Mouse (Mus musculus): ENCODE data around the gene Supt16. TPM values are rescaled to one million over a fixed set of nuclear protein-coding genes. Genes with fewer than 3 reads are reported as not detected.

The Supt16 gene
- total RNA-seq (2021) = 10 to 100 TPM; 11.7 to 11.9 TPM
- long read RNA-seq, experiment 1, partial matches to known transcripts = 0 of 2 reads
- long read RNA-seq, experiment 1, other reads (novel, unspliced or antisense) = 2 of 2 reads
- long read RNA-seq, experiment 2, partial matches to known transcripts = 1 of 1 reads
- long read RNA-seq, experiment 2, other reads (novel, unspliced or antisense) = 0 of 1 reads

DNA sequence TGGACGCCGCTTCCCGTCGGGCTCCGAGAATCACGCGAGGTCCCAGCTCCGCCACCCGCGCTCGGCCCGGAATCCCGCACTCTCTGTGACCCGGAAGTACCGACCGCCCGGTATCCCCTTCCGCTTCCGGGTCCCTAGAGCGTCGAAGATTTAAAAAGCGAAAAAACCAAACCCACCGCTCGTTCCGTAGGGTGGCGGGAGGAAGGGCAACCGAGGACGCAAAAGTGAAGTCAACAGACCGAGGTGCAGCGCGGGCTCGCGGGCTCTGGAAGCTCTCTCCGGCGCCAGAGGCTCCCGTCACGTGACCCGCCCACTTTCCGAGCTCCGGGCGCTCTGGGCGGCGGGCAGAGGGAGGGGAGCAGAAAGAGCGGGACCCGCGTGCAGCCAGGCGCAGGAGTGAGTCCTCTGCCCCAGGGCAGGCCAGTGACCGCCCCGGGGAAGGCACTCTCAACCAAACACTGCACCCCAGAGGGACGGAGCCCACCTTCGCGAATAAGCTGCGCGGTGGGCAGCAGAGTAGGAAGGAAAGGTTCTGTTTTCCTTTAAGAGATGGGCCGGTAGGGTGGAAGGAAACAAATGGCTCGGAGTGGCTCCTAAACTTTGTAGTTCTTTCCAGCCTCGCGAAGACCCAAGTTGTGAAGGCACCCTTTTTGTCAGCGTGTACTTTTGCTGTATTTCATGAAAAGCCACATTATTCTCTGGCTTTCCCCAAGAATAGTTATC lies at the start of gene Supt16:
Gene Supt16, minus strand, starts transcription at position 261 of the 723 bp plus-strand sequence.
- DNase-seq = peak; percentile 73

DNA sequence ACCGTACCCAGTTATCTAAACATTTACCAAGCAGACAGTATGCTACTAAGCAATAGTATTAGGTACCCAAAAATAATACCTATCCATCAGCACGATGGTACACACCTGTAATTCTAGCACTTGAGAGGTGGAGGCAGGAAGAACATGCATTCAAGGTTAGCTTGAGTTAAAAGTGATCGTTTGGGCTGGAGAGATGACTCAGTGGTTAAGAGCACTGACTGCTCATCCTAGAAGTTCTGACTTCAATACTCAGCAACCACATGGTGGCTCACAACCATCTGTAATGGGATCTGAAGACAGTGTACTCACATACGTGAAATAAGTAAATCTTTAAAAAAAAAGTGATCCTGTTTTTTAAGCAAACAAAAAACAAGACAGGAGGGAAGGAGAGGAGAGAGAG lies 48.9 kb upstream of the Supt16 start:
- DNase-seq = no peak

DNA sequence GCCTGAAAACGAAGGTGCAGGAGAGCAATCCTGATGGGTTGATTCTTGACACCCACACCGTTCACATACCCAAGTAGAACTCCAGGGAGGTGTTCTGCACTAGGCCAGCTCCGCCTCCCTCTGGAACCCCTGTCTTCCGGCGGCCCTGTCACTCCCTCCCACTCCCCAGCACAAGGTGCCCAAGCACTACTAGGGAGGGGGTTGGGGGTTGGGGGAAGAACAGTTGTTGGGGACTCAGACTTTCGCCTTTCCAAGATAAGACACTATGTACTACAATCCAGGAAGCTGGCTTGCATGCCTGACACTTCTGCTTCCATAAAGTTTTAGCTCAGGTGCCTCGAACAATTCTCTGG lies 47.5 kb upstream of the Supt16 start:
- DNase-seq = no peak

DNA sequence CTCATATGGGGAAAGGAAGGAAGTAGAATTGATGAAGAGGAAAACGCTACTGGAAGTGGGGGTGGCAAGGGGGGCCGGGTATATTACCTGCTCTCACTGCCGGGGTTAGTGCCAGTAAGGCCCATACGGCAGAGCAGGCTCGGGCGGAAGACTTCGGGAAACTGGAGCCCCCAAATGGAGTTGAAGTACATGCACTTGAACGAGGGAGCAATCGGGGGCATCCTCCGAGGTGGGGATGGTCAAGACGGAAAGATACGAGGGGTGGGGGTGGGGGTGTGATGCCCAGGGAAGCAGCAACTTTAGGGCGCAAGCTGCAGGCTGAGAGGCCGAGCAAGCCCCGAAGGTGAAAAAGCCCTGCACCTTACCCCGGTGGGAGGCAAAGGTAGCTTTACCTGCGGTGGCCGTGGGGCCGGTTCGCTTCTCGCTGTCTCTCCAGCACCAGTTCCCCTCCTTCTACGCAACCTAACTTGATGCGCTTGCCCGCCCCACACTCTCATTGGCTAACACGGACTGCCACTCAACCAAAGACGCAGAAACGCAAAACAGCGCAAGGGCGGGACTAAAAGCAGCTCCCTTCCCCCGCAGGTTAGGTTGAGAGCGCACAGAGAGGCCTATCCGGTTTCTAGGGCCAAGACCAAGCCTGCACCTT lies 46.9 kb upstream of the Supt16 start:
- DNase-seq = peak; percentile 98

GRCm38 (mm10) chr14:52236216-52236615 lies 39.0 kb upstream of the Supt16 start:
- DNase-seq = no peak

- peak; percentile 37 for DNase-seq
These were observed 37.9 kb upstream of the Supt16 start for GRCm38 (mm10) chr14:52235165-52235564.

- no peak for DNase-seq
These were observed 35.0 kb upstream of the Supt16 start for GRCm38 (mm10) chr14:52232249-52232648.

GRCm38 (mm10) chr14:52225972-52226371 lies 28.8 kb upstream of the Supt16 start:
- no peak for DNase-seq

DNA sequence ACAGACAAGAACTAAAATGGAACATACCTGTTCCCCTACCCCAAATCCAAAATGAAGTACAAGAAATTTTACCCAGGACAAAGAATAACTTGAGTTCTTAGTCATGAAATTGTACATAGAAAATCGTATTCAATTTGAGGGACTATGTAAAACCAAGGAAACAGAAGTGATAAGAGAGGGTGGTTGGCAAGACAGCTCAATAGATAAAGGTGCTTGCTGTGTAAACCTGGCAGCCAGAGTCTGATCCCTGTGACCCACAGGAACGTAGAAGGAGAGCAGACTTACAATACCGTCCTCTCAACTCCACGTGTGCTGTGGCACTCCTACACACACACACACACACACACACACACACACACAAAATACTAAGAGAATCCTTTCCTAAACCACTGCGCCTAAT lies 20.0 kb upstream of the Supt16 start:
- no peak for DNase-seq

DNA sequence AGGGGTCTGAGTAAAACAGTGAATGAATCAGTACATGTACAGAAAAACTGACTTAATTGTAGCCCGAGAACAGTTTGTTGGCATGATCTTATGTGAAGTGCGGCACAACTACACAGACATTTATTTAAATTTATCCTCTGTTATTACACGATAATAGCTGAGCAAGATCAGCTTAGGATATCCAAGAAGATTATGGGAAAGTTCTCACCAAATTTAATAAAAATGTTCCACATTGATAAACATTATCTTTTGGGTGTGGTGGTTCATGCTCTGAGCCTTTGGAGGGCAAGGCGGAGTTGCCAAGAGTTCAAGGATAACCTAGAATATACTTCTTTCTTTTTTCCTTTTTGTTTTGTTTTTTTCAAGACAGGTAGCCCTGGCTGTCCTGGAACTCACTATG lies 2.2 kb upstream of the Supt16 start:
- no peak for DNase-seq

- no peak for DNase-seq
These were observed 925 bp upstream of the Supt16 start for GRCm38 (mm10) chr14:52198141-52198540.

- no peak for DNase-seq
These were observed 723 bp downstream of the Supt16 start for GRCm38 (mm10) chr14:52196230-52197155.

GRCm38 (mm10) chr14:52195691-52196090 lies 1.5 kb downstream of the Supt16 start:
- DNase-seq = no peak

DNA sequence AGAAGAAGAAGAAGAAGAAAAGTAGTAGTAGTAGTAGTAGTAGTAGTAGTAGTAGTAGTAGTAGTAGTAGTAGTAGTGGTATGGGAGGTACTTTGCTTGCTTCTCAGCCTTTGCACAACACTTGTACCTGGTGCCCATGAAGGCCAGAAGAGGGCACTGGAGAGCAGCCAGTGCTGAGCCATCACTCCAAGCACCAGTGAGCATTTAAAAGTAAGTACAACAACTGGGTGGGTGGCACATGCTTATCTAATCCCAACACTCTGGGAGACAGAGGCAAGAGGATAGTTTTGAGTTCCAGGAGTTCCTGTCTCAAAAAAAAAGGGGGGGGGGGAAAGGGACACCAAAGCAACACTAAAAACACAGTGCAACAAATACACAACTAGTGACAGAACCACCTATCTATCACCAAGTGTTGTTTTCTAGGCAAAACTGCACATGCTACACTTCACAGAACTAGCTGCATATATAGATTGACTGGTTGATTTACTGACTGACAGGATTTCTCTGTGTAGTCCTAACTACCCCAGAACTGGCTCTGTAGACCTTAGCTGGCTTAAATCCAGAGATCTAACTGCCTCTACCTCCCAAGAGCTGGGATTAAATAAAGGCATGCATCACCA lies 6.4 kb downstream of the Supt16 start:
- peak; percentile 12 for DNase-seq

GRCm38 (mm10) chr14:52189519-52189918 lies 7.7 kb downstream of the Supt16 start:
- no peak for DNase-seq

DNA sequence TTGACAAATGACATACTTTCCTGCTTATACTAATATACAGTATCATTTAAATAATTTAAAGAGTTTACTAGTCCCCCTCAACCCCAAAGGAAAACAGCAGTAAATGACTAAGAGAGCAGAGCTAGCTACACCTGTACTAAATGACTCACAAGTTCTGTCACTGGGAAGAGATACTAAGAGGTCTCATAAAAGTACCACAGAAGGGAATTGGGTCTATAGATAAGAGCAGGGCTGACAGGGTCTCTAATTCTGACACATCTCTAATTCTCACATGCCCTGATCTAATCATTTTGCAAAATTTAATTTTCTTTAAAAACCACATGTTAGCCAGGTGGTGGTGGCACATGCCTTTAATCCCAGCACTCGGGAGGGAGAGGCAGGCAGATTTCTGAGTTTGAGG lies 8.4 kb downstream of the Supt16 start:
- no peak for DNase-seq

DNA sequence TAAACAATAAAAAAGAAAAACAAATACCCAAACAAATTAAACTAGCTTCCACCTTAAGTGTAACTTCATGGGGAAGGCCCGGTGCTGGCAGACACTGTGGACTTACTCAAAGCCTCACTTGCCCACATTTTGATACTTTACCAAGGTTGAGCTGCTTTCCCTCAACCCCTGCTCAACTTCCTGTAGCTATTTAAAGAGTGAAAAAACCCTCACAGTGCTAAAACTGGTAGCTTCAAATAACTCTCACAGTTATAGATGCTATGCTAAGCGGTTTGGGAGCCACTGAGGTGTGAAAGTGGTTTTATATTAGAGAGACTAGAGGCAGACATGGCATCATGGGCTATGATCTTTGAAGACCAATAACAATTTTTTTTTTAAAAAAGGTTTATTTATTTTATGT lies 30.6 kb downstream of the Supt16 start:
- DNase-seq = no peak

- no peak for DNase-seq
These were observed 36.3 kb downstream of the Supt16 start for GRCm38 (mm10) chr14:52160911-52161310.

DNA sequence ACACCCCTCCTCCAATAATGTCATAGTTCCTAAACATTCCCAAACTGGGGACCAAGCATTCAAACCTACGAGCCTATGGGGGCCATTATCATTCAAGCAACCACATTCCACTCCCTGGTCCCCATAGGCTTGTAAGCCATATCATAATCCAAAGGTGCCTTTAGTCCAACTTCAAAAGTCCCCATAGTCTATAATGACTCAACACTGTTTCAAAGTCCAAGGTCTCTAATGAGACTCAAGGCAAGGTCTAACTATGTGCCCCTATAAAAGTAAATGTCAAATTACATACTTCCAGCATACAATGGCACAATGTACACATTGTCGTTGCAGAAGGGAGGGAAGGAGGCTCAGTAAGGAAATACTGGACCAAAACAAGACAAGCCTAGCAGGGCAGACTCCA lies 42.2 kb downstream of the Supt16 start:
- DNase-seq = no peak

- no peak for DNase-seq
These were observed 44.6 kb downstream of the Supt16 start for GRCm38 (mm10) chr14:52152613-52153012.

- no peak for DNase-seq
These were observed 45.0 kb downstream of the Supt16 start for GRCm38 (mm10) chr14:52152179-52152578.

DNA sequence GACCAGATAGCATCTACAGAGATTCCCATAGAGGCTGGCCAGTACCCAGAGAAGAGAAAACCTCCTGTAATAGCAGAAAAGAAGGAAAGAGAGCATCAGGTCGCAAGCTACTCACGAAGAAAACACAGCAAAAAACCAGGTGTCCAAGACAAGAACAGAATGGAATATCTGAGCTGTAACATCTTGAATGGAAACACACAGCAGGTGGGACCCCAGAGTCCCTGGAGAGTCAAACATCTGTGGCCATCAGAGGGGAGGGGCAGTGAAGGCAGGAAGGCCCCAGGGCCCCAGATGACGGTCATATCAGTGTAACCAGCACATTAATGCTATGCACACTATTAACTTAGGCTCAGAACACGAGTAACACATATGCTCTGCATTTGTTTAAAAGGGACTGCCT lies 47.3 kb downstream of the Supt16 start:
- no peak for DNase-seq

Data from gastrocnemius, postnatal 25 days (tissue).